Mouse (Mus musculus): ENCODE measurements around the gene Flnb. TPM values are rescaled to one million over a fixed set of nuclear protein-coding genes. Genes with fewer than 3 reads are reported as not detected.
A peak's percentile ranks its signal among the peaks of the same experiment; 100 is the strongest.

Gene Flnb
- polyA plus RNA-seq, 1 experiment from 2014 or later: 7.2 TPM

- Histone ChIP-seq H3K27me3 (replicated peaks; ENCODE audit: control insufficient read depth, insufficient read depth, low read length) (no peaks in the 10 kb centered on the region), H3K27ac (ENCODE audit: low read depth, low read length) (no peak overlapping the region), H3K4me1 (replicated peaks; ENCODE audit: control insufficient read depth, insufficient read depth, low read length) (no peaks in the 10 kb centered on the region), H3K36me3 (ENCODE audit: control insufficient read depth, insufficient read depth) (no peaks in the 10 kb centered on the region), H3K9me3 (ENCODE audit: control insufficient read depth) (no peaks in the 10 kb centered on the region), H3K4me2 (replicated peaks; ENCODE audit: low read depth) (no peak overlapping the region), H3K4me3 (ENCODE audit: low read depth, low read length) (no peak overlapping the region), H3K9ac (ENCODE audit: low read depth, low read length) (no peak overlapping the region)
- 81% methylated on average over 1 of the region's 1 CpGs for WGBS
- TF ChIP-seq CTCF (IDR thresholded peaks at IDR 0.05; ENCODE audit: low read depth): no peak
- no peak for ATAC-seq
These were observed 171.6 kb downstream of the Flnb start for GRCm38 (mm10) chr14:7989371-7989770.

GRCm38 (mm10) chr14:7989961-7990360 lies 172.2 kb downstream of the Flnb start:
- Histone ChIP-seq H3K27me3 (replicated peaks; ENCODE audit: control insufficient read depth, insufficient read depth, low read length) (no peaks in the 10 kb centered on the region), H3K27ac (ENCODE audit: low read depth, low read length) (no peak overlapping the region), H3K9me3 (ENCODE audit: control insufficient read depth) (no peaks in the 10 kb centered on the region), H3K4me2 (replicated peaks; ENCODE audit: low read depth) (no peak overlapping the region), H3K9ac (ENCODE audit: low read depth, low read length) (no peak overlapping the region), H3K4me3 (ENCODE audit: low read depth, low read length) (no peak overlapping the region), H3K36me3 (ENCODE audit: control insufficient read depth, insufficient read depth) (no peaks in the 10 kb centered on the region), H3K4me1 (replicated peaks; ENCODE audit: control insufficient read depth, insufficient read depth, low read length) (no peaks in the 10 kb centered on the region)
- ATAC-seq: no peak
- no peak for TF ChIP-seq CTCF (IDR thresholded peaks at IDR 0.05; ENCODE audit: low read depth)
- 37% methylated on average over 3 of the region's 3 CpGs for WGBS

DNA sequence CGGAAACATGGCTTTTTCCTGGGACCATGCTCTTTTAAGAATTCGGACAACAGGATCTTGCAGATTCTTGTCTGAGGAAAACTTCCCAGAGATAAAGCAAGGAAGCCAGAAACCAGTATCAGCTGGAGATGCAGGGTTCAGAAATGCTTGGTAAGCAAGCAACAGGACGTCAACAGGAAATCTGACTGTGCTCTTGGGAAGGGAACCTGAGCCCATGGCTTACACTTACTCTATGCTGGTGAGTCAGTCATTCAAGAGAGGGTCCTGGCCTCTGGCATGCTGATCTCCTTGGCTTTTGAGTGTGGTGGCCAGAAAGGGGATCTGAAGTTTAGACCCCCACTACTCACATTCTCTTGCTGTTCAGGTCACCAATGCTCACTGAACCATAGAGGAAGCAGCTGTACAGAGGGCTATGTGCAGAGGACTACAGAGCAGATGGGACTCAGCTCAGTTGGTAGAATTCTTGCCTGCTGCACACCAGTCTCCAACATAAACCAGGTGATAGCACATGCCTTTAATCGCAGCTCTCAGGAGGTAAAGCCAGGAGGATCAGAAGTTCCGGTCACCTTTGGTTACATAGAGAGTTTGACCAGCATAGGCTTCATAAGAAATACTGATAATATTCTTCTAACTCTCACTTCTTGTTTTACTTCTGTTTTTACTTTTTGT lies 173.5 kb downstream of the Flnb start:
- 78% methylated on average over 5 of the region's 5 CpGs for WGBS
- Histone ChIP-seq H3K27ac (ENCODE audit: low read depth, low read length) (no peak overlapping the region), H3K9ac (ENCODE audit: low read depth, low read length) (no peak overlapping the region), H3K9me3 (ENCODE audit: control insufficient read depth) (no peaks in the 10 kb centered on the region), H3K4me3 (ENCODE audit: low read depth, low read length) (no peak overlapping the region), H3K4me2 (replicated peaks; ENCODE audit: low read depth) (no peak overlapping the region), H3K36me3 (ENCODE audit: control insufficient read depth, insufficient read depth) (no peaks in the 10 kb centered on the region), H3K27me3 (replicated peaks; ENCODE audit: control insufficient read depth, insufficient read depth, low read length) (no peaks in the 10 kb centered on the region), H3K4me1 (replicated peaks; ENCODE audit: control insufficient read depth, insufficient read depth, low read length) (no peaks in the 10 kb centered on the region)
- no peak for ATAC-seq
- TF ChIP-seq CTCF (IDR thresholded peaks at IDR 0.05; ENCODE audit: low read depth): no peak

GRCm38 (mm10) chr14:7992158-7992557 lies 174.4 kb downstream of the Flnb start:
- Histone ChIP-seq H3K9me3 (ENCODE audit: control insufficient read depth) (no peaks in the 10 kb centered on the region), H3K4me3 (ENCODE audit: low read depth, low read length) (no peak overlapping the region), H3K27ac (ENCODE audit: low read depth, low read length) (no peak overlapping the region), H3K27me3 (replicated peaks; ENCODE audit: control insufficient read depth, insufficient read depth, low read length) (no peaks in the 10 kb centered on the region), H3K36me3 (ENCODE audit: control insufficient read depth, insufficient read depth) (no peaks in the 10 kb centered on the region), H3K9ac (ENCODE audit: low read depth, low read length) (no peak overlapping the region), H3K4me1 (replicated peaks; ENCODE audit: control insufficient read depth, insufficient read depth, low read length) (no peaks in the 10 kb centered on the region), H3K4me2 (replicated peaks; ENCODE audit: low read depth) (no peak overlapping the region)
- ATAC-seq: no peak
- TF ChIP-seq CTCF (IDR thresholded peaks at IDR 0.05; ENCODE audit: low read depth): no peak
- 74% methylated on average over 6 of the region's 6 CpGs for WGBS

GRCm38 (mm10) chr14:7994271-7994767 lies 176.6 kb downstream of the Flnb start, which contains the start of gene Dnase1l3:
Dnase1l3 (minus strand) TSS chr14:7994573.
- 40% methylated on average over 8 of the region's 8 CpGs for WGBS
- no peaks in the 10 kb centered on the region for H3K36me3 ChIP-seq (ENCODE audit: control insufficient read depth, insufficient read depth)

GRCm38 (mm10) chr14:7997255-7997696 lies 179.5 kb downstream of the Flnb start:
- ATAC-seq: peak; percentile 60
- Histone ChIP-seq H3K9me3 (ENCODE audit: control insufficient read depth) (no peaks in the 10 kb centered on the region), H3K36me3 (ENCODE audit: control insufficient read depth, insufficient read depth) (no peaks in the 10 kb centered on the region), H3K4me1 (replicated peaks; ENCODE audit: control insufficient read depth, insufficient read depth, low read length) (0 out of 2 replicates have a peak, but pooled peaks cover under 1% of the 10 kb centered on the region), H3K27me3 (replicated peaks; ENCODE audit: control insufficient read depth, insufficient read depth, low read length) (peaks cover 10% of the 10 kb centered on the region; the same call in 1 of the 2 replicates), H3K9ac (ENCODE audit: low read depth, low read length) (no peak overlapping the region), H3K4me3 (ENCODE audit: low read depth, low read length) (no peak overlapping the region), H3K4me2 (replicated peaks; ENCODE audit: low read depth) (peak overlapping the region; percentile 63), H3K27ac (ENCODE audit: low read depth, low read length) (no peak overlapping the region)
- WGBS: 2% methylated on average over 15 of the region's 15 CpGs
- peak; percentile 80 for TF ChIP-seq CTCF (IDR thresholded peaks at IDR 0.05; ENCODE audit: low read depth)

More at GRCm38 (mm10) chr14:7994271-7994767, 176.6 kb downstream of the Flnb start, which contains the start of gene Dnase1l3:
- Histone ChIP-seq H3K4me1 (replicated peaks; ENCODE audit: control insufficient read depth, insufficient read depth, low read length) (no peaks in the 10 kb centered on the region), H3K27ac (ENCODE audit: low read depth, low read length) (no peak within 1 kb of the TSS), H3K4me2 (replicated peaks; ENCODE audit: low read depth) (no peak within 1 kb of the TSS), H3K27me3 (replicated peaks; ENCODE audit: control insufficient read depth, insufficient read depth, low read length) (no peaks in the 10 kb centered on the region), H3K4me3 (ENCODE audit: low read depth, low read length) (no peak within 1 kb of the TSS), H3K9me3 (ENCODE audit: control insufficient read depth) (no peaks in the 10 kb centered on the region), H3K9ac (ENCODE audit: low read depth, low read length) (no peak within 1 kb of the TSS)
- TF ChIP-seq CTCF (IDR thresholded peaks at IDR 0.05; ENCODE audit: low read depth): peak; percentile 78
- peak; percentile 46 for ATAC-seq

All from intestine, postnatal 0 days (tissue).